Mouse (Mus musculus) left cerebral cortex, adult 2 months (tissue): ENCODE measurements around the gene Cgas. TPM values are rescaled to one million over a fixed set of nuclear protein-coding genes. Genes with fewer than 3 reads are reported as not detected.

Experiments used
- DNase-seq, 2 experiments: peaks; one replicate each; pipeline ENCODE4 v3.0.0; 2021 to 2022; ENCODE audit warnings: low spot score in 2 of 2, mixed read lengths in 1 of 2; ENCODE audit errors: extremely low spot score in 1 of 2
- H3K27ac ChIP-seq: fragments of 200-600 bp; 2 replicates; pipeline ENCODE4 v1.8.1; 2022
- H3K4me3 ChIP-seq: fragments of 200-600 bp; 2 replicates; pipeline ENCODE4 v1.8.1; 2022
- CTCF ChIP-seq: fragments of 200-600 bp; IDR thresholded peaks from 2 replicates; pipeline ENCODE4 v1.8.1; 2022; ENCODE audit warnings: antibody characterized with exemption, mild to moderate bottlenecking, moderate library complexity
- intact Hi-C: fragments of 180-260 bp; cut with DNase I; formaldehyde crosslinking; loops from one replicate; pipeline ENCODE4 v1.15.1; 2025
- microRNA-seq, 2 experiments: library from miRNA; unstranded; fragments of <30 nt; microRNA quantifications; one replicate each; pipeline ENCODE4 v1.2.0; 2021
- total RNA-seq, 2 experiments: library from RNA; stranded (reverse); gene quantifications; 2 replicates each; pipeline ENCODE4 v1.2.3; 2021

The Cgas gene
- total RNA-seq, 2 experiments from 2014 or later, result 0.35 to 0.52 TPM

DNA sequence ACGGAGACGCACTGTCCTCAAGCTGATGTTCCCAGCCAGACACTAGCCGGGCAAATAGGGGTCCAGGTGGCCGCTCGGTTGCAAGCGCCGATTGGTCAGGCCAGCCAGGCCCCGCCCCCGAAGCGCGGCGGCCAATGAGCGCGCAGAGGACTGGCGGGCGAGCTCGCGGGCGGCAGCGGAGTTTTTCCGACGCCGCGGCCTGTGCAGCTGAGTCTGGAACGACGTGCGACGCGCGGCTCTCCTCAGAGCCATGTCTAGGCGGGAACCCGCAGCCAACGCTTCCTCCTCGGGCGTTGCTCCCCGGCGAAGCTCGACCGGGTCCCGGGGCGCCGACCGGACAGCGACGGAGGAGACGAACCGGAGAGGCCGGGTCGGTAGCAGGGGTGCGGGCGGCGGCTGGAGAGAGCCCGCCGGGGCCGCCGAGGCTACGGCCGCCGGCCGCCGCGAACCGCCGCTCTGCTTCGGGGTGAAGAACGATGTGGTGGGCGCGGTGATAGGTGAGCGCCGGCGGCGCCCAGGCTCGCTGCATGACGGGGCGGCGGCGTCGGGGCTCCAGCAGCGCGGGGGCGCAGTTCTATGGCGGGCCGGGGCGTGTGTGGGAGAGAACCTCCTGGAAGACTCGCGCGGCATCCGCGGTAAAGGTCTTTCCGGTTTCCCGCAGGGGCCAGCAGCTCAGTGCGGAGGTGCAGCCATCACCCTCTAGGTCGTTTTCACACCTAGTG is 47.2 kb downstream of the Cgas start, which contains the start of gene Ddx43:
Ddx43 (plus strand) TSS at position 148 of the 722 bp plus-strand sequence.
- peak; percentile 18 to 26 for DNase-seq
- peak within 1 kb of the TSS; percentile 38 for H3K4me3 ChIP-seq
- H3K27ac ChIP-seq, result no peak within 1 kb of the TSS
- intact Hi-C loops, result loop anchor here (1.0 kb wide), 1 partner anchor 46 kb away; no protein-coding TSS in a partner anchor
- no peak for TF ChIP-seq CTCF

DNA sequence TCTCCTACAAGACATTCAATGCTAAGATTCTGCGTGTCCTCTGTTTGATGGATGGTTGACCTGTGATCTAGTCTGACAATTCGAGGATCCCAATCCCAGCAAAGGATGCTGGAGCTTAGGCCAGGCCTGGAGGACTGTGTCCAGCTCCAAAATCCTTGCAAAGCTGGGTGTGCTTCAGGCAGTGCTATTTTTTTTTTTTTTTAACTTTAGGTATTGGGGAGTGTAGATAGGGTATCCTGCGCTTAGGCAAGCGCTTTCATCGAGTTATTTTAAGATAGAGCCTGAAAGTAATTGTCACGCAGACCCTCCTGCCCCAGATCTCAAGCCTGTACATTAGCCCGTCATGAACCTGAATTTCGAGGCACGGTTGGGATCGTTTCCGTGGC is 47.8 kb downstream of the Cgas start:
- no peak overlapping the region for H3K27ac ChIP-seq
- no peak for TF ChIP-seq CTCF
- intact Hi-C loops, result no loop called here
- DNase-seq, result no peak
- no peak overlapping the region; the same call in 1 of the 2 replicates for H3K4me3 ChIP-seq

DNA sequence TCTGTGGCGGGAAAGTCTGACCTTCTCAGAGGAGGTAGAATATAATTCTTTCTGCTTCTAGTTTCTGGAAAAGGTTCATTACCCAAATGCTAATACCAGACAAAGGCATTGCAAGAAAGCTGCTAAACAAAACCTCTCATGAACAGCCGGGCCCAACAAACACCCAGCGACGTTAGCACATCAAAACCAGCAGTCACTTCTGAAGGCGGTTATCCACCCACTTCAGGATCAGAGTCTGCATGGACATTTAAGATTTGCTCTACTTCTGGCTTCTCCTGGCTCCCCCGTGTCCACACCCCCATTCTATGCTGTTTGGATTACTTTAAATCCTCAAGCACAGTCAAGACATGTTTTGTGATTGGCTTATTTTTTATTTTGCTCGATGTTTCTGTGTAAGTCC is 48.4 kb downstream of the Cgas start:
- intact Hi-C loops, result no loop called here
- H3K4me3 ChIP-seq, result no peak overlapping the region
- TF ChIP-seq CTCF, result no peak
- DNase-seq, result no peak
- no peak overlapping the region for H3K27ac ChIP-seq

DNA sequence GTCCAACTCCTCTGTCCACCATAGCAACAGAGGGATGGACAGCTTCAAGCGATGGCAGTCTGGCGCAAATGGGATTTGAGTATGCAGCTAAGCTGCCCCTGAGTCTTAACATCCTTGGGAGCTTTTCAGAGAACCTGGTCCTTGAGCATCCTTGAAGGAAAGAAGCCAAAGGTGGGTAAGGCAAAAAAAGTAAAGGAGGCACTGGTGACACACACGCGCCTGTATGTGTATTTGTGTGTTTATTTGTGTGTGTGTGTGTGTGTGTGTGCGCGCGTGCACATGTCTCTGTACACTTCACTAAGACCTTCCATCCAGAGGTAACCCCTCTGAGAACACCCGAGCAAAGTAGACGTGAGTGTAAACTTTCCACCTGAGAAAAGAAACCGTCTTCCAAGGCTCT is 49.3 kb downstream of the Cgas start:
- intact Hi-C loops, result no loop called here

GRCm38 (mm10) chr9:78389981-78390380 is 53.1 kb downstream of the Cgas start:
- intact Hi-C loops, result no loop called here
- no peak overlapping the region for H3K4me3 ChIP-seq
- TF ChIP-seq CTCF, result no peak
- H3K27ac ChIP-seq, result no peak overlapping the region
- no peak for DNase-seq

More for the DNA sequence above, 49.3 kb downstream of the Cgas start:
- TF ChIP-seq CTCF, result no peak
- no peak overlapping the region for H3K4me3 ChIP-seq
- no peak for DNase-seq
- H3K27ac ChIP-seq, result no peak overlapping the region

DNA sequence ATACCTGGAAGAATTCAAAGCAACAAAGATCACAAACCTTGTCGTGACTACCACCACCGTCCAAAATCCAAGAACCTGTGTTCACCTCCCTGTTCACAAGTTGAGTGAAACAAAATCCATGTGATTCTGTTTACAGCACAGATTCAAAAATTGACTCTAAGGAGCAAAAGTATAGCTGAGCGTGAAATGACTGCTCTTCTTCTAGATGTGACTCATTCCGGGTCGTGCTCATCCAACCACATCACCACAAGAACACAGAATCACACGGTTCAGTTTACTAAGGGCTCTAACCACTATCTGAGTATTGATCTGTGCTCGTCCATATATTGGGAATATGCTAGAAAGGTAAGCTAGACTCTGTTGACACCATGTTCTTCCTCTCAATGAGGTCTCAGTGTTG is 56.1 kb downstream of the Cgas start:
- Histone ChIP-seq H3K27ac (no peak overlapping the region), H3K4me3 (no peak overlapping the region)
- no peak for TF ChIP-seq CTCF
- no peak for DNase-seq
- intact Hi-C loops, result no loop called here

GRCm38 (mm10) chr9:78385893-78386292 is 57.1 kb downstream of the Cgas start:
- intact Hi-C loops, result no loop called here

More at GRCm38 (mm10) chr9:78385893-78386292, 57.1 kb downstream of the Cgas start:
- peak; percentile 51 for TF ChIP-seq CTCF
- DNase-seq, result no peak
- Histone ChIP-seq H3K4me3 (no peak overlapping the region), H3K27ac (no peak overlapping the region)

Small RNA genes within 50 kb of the gene (microRNA-seq; reads per million reads assigned to microRNA genes)
- 0 reads per million in 2 experiments for gene Gm26377

Other genes starting within 250 kb of the Cgas start
- gene Gsta1, start 212.6 kb downstream of the Cgas start, total RNA-seq, result not detected
- gene Gm3776, start 186.1 kb downstream of the Cgas start, total RNA-seq, result not detected
- not detected for gene Gm10639, start 153.3 kb downstream of the Cgas start, total RNA-seq
- not detected for gene Omt2a, start 128.4 kb downstream of the Cgas start, total RNA-seq
- gene Omt2b, start 115.6 kb downstream of the Cgas start, total RNA-seq, result not detected
- not detected for gene Gsta2, start 87.4 kb downstream of the Cgas start, total RNA-seq
- gene Dppa5a, start 75.1 kb downstream of the Cgas start, total RNA-seq, result not detected
- gene Ooep, start 64.5 kb downstream of the Cgas start, total RNA-seq, result not detected
- under 1 TPM in 1 of 2 experiments, not detected in 1; 0.16 TPM for gene Ddx43, start 47.5 kb downstream of the Cgas start, total RNA-seq
- 10 to 100 TPM; 24.6 to 27.3 TPM for gene Mto1, start 5.0 kb upstream of the Cgas start, total RNA-seq
- gene Gm17324, start 5.5 kb upstream of the Cgas start, total RNA-seq, result under 1 TPM; 0.63 to 0.65 TPM
- gene Eef1a1, start 45.9 kb upstream of the Cgas start, total RNA-seq, result 1,000 to 10,000 TPM; 2,077 to 2,174 TPM
- gene Slc17a5, start 144.8 kb upstream of the Cgas start, total RNA-seq, result 10 to 100 TPM; 16.1 to 17.3 TPM
- under 1 TPM; 0.47 to 0.93 TPM for gene Cd109, start 172.3 kb upstream of the Cgas start, total RNA-seq